Mouse (Mus musculus) hindbrain, embryonic 15.5 days (tissue): ENCODE measurements around the gene Il1rapl2. TPM values are rescaled to one million over a fixed set of nuclear protein-coding genes. Genes with fewer than 3 reads are reported as not detected.

ENCODE experiments used
- ATAC-seq: fragments of 200-750 bp; cut with Nextera tagmentation; 2 replicates; pipeline ENCODE4 v1.8.0; 2017; ENCODE audit warnings: low read depth, moderate number of reproducible peaks, moderate TSS enrichment; ENCODE audit not compliant: low FRiP score
- H3K27ac ChIP-seq: fragments of 300-500 bp; sonication (generic); replicated peaks from 2 replicates; pipeline ENCODE4 v1.5.1; 2015; ENCODE audit warnings: mild to moderate bottlenecking, inconsistent platforms
- H3K27me3 ChIP-seq: fragments of 300-500 bp; sonication (generic); 2 replicates; pipeline ENCODE4 v1.6.1; 2015; ENCODE audit warnings: control low read depth, inconsistent platforms
- H3K36me3 ChIP-seq: fragments of 300-500 bp; sonication (generic); 2 replicates; pipeline ENCODE4 v1.6.1; 2015; ENCODE audit warnings: control low read depth, inconsistent platforms
- H3K4me1 ChIP-seq: fragments of 300-500 bp; sonication (generic); replicated peaks from 2 replicates; pipeline ENCODE4 v1.6.1; 2015; ENCODE audit warnings: control low read depth, inconsistent platforms
- H3K4me2 ChIP-seq: fragments of 300-500 bp; sonication (generic); 2 replicates; pipeline ENCODE4 v1.6.1; 2015; ENCODE audit warnings: moderate library complexity, mild to moderate bottlenecking, inconsistent platforms
- H3K4me3 ChIP-seq: fragments of 300-500 bp; sonication (generic); 2 replicates; pipeline ENCODE4 v1.5.1; 2015; ENCODE audit warnings: mild to moderate bottlenecking, inconsistent platforms
- H3K9ac ChIP-seq: fragments of 300-500 bp; sonication (generic); 2 replicates; pipeline ENCODE4 v1.6.1; 2015; ENCODE audit warnings: inconsistent platforms
- H3K9me3 ChIP-seq: fragments of 300-500 bp; sonication (generic); 2 replicates; pipeline ENCODE4 v1.6.1; 2016; ENCODE audit warnings: control low read depth, inconsistent platforms
- WGBS: fragments of 180-500 bp; shearing (Covaris S2); methylation state at CpG from one replicate; pipeline ENCODE4 v1.1.7; 2015; 5-methylcytosine and 5-hydroxymethylcytosine counted together
- polyA plus RNA-seq: library from polyadenylated mRNA; unstranded; fragments of >200 nt; fragmentation: Nextera tagmentation; extraction: Ambion mirVana; gene quantifications from 2 replicates; pipeline ENCODE4 v1.2.1, GENCODE M21; 2015

The Il1rapl2 gene
- polyA plus RNA-seq, result 4.5 and 5.9 TPM in 2 replicates

GRCm38 (mm10) chrX:137570321-137571195 is at the start of gene Il1rapl2:
TSS of gene Il1rapl2 (plus strand) at chrX:137570608.
- Histone ChIP-seq H3K27me3 (peaks cover 26% of the 10 kb centered on the region), H3K4me3 (peak within 1 kb of the TSS; percentile 50), H3K4me1 (no peaks in the 10 kb centered on the region; the same call in 1 of the 2 replicates), H3K27ac (no peak within 1 kb of the TSS), H3K36me3 (no peaks in the 10 kb centered on the region), H3K4me2 (peak within 1 kb of the TSS; percentile 78), H3K9ac (peak within 1 kb of the TSS; percentile 29; the same call in 1 of the 2 replicates), H3K9me3 (no peaks in the 10 kb centered on the region)
- WGBS, result 14% methylated on average over 38 of the region's 47 CpGs
- ATAC-seq, result peak; percentile 88

GRCm38 (mm10) chrX:137548348-137548747 is 22.1 kb upstream of the Il1rapl2 start:
- H3K27me3 ChIP-seq, result no peaks in the 10 kb centered on the region
- ATAC-seq, result no peak

GRCm38 (mm10) chrX:137569472-137570188 is 778 bp upstream of the Il1rapl2 start:
- Histone ChIP-seq H3K9ac (peak overlapping the region; percentile 13; the same call in 1 of the 2 replicates), H3K4me2 (peak overlapping the region; percentile 78), H3K4me3 (peak overlapping the region; percentile 50), H3K27ac (no peak overlapping the region), H3K27me3 (peaks cover 26% of the 10 kb centered on the region), H3K4me1 (no peaks in the 10 kb centered on the region; the same call in 1 of the 2 replicates), H3K36me3 (no peaks in the 10 kb centered on the region), H3K9me3 (no peaks in the 10 kb centered on the region)
- ATAC-seq, result peak; percentile 43; the same call in 1 of the 2 replicates
- WGBS, result 27% methylated on average over 21 of the region's 21 CpGs

More at GRCm38 (mm10) chrX:137548348-137548747, 22.1 kb upstream of the Il1rapl2 start:
- Histone ChIP-seq H3K9ac (no peak overlapping the region), H3K27ac (no peak overlapping the region), H3K4me2 (no peak overlapping the region), H3K4me3 (no peak overlapping the region), H3K9me3 (no peaks in the 10 kb centered on the region), H3K4me1 (no peaks in the 10 kb centered on the region), H3K36me3 (no peaks in the 10 kb centered on the region)
- 86% methylated on average over 2 of the region's 2 CpGs for WGBS

- no peaks in the 10 kb centered on the region for H3K4me1 ChIP-seq
- no peak overlapping the region for H3K9ac ChIP-seq
- H3K36me3 ChIP-seq, result no peaks in the 10 kb centered on the region
- H3K4me3 ChIP-seq, result no peak overlapping the region
- H3K27me3 ChIP-seq, result 0 out of 2 replicates have a peak, but pooled peaks cover 2% of the 10 kb centered on the region
- WGBS, result 26% methylated on average over 1 of the region's 1 CpGs
- H3K27ac ChIP-seq, result no peak overlapping the region
- no peak overlapping the region for H3K4me2 ChIP-seq
- no peak for ATAC-seq
- H3K9me3 ChIP-seq, result no peaks in the 10 kb centered on the region
These were observed 12.2 kb downstream of the Il1rapl2 start for GRCm38 (mm10) chrX:137582656-137583055.

GRCm38 (mm10) chrX:137620697-137621096 is 50.3 kb downstream of the Il1rapl2 start:
- H3K4me2 ChIP-seq, result no peak overlapping the region
- no peaks in the 10 kb centered on the region for H3K9me3 ChIP-seq
- H3K27me3 ChIP-seq, result no peaks in the 10 kb centered on the region
- no peak for ATAC-seq
- H3K27ac ChIP-seq, result no peak overlapping the region
- H3K36me3 ChIP-seq, result no peaks in the 10 kb centered on the region
- H3K4me3 ChIP-seq, result no peak overlapping the region
- no peaks in the 10 kb centered on the region for H3K4me1 ChIP-seq
- no peak overlapping the region for H3K9ac ChIP-seq

GRCm38 (mm10) chrX:137667011-137667410 is 96.6 kb downstream of the Il1rapl2 start:
- Histone ChIP-seq H3K4me3 (no peak overlapping the region), H3K4me2 (no peak overlapping the region), H3K27me3 (no peaks in the 10 kb centered on the region), H3K27ac (no peak overlapping the region), H3K36me3 (no peaks in the 10 kb centered on the region), H3K9ac (no peak overlapping the region), H3K9me3 (no peaks in the 10 kb centered on the region), H3K4me1 (no peaks in the 10 kb centered on the region)
- WGBS, result 38% methylated on average over 2 of the region's 2 CpGs
- ATAC-seq, result no peak

- H3K4me2 ChIP-seq, result no peak overlapping the region
- H3K9ac ChIP-seq, result no peak overlapping the region
- H3K36me3 ChIP-seq, result no peaks in the 10 kb centered on the region
- no peaks in the 10 kb centered on the region for H3K4me1 ChIP-seq
- H3K27ac ChIP-seq, result no peak overlapping the region
- ATAC-seq, result no peak
- 86% methylated on average over 1 of the region's 1 CpGs for WGBS
- H3K4me3 ChIP-seq, result no peak overlapping the region
- no peaks in the 10 kb centered on the region for H3K9me3 ChIP-seq
- no peaks in the 10 kb centered on the region for H3K27me3 ChIP-seq
These were observed 117.6 kb downstream of the Il1rapl2 start for GRCm38 (mm10) chrX:137687974-137688373.

- 81% methylated on average over 2 of the region's 2 CpGs for WGBS
- Histone ChIP-seq H3K27me3 (no peaks in the 10 kb centered on the region), H3K9ac (no peak overlapping the region), H3K4me2 (no peak overlapping the region), H3K27ac (no peak overlapping the region), H3K9me3 (no peaks in the 10 kb centered on the region), H3K36me3 (no peaks in the 10 kb centered on the region), H3K4me3 (no peak overlapping the region), H3K4me1 (no peaks in the 10 kb centered on the region)
- ATAC-seq, result no peak
These were observed 129.6 kb downstream of the Il1rapl2 start for GRCm38 (mm10) chrX:137700006-137700405.

- no peaks in the 10 kb centered on the region for H3K9me3 ChIP-seq
- H3K27me3 ChIP-seq, result no peaks in the 10 kb centered on the region
- H3K9ac ChIP-seq, result no peak overlapping the region
- H3K27ac ChIP-seq, result no peak overlapping the region
- H3K4me3 ChIP-seq, result no peak overlapping the region
- WGBS, result 35% methylated on average over 3 of the region's 3 CpGs
- H3K4me2 ChIP-seq, result no peak overlapping the region
- no peak for ATAC-seq
- H3K36me3 ChIP-seq, result no peaks in the 10 kb centered on the region
- no peaks in the 10 kb centered on the region for H3K4me1 ChIP-seq
These were observed 185.1 kb downstream of the Il1rapl2 start for GRCm38 (mm10) chrX:137755537-137755936.

GRCm38 (mm10) chrX:137805484-137806200 is 235.2 kb downstream of the Il1rapl2 start:
- Histone ChIP-seq H3K36me3 (no peaks in the 10 kb centered on the region), H3K4me2 (no peak overlapping the region), H3K4me1 (0 out of 2 replicates have a peak, but pooled peaks cover 4% of the 10 kb centered on the region), H3K4me3 (no peak overlapping the region), H3K27me3 (no peaks in the 10 kb centered on the region), H3K9me3 (no peaks in the 10 kb centered on the region), H3K9ac (no peak overlapping the region), H3K27ac (peak overlapping the region; percentile 42; the same call in 1 of the 2 replicates)
- peak; percentile 79; the same call in 1 of the 2 replicates for ATAC-seq
- 34% methylated on average over 6 of the region's 6 CpGs for WGBS

- 46% methylated on average over 4 of the region's 4 CpGs for WGBS
- Histone ChIP-seq H3K4me1 (0 out of 2 replicates have a peak, but pooled peaks cover 4% of the 10 kb centered on the region), H3K4me3 (no peak overlapping the region), H3K27me3 (no peaks in the 10 kb centered on the region), H3K27ac (peak overlapping the region; percentile 42; the same call in 1 of the 2 replicates), H3K9ac (no peak overlapping the region), H3K4me2 (no peak overlapping the region), H3K9me3 (no peaks in the 10 kb centered on the region), H3K36me3 (no peaks in the 10 kb centered on the region)
- ATAC-seq, result peak; percentile 77
These were observed 236.1 kb downstream of the Il1rapl2 start for GRCm38 (mm10) chrX:137806231-137807114.
